Mouse (Mus musculus): ENCODE results near the gene Txnrd2. TPM values are rescaled to one million over a fixed set of nuclear protein-coding genes. Genes with fewer than 3 reads are reported as not detected.
A peak's percentile ranks its signal among the peaks of the same experiment; 100 is the strongest.

Txnrd2 gene
- polyA plus RNA-seq, 1 experiment from 2014 or later, result 23.3 TPM

DNA sequence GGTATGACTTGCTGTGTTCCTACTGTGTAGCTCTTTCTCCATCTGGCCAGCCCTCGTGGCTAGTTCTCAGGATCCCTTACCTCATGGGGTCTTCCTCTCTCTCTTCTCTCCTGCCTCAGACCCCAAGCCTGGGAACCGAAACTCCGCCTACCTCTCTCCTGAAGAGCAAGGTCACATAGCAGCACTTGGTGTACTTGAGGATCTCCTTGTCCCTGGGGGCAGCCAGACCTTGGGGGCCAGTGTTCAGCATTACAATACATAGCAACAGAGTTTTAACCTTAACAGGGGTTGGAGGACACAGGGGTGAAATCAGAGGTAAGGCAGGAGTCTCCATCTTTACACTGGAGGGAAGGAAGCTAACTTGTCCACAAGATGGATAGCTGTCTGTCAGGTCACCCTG, 39.2 kb upstream of the Txnrd2 start:
- Histone ChIP-seq H3K36me3 (replicated peaks) (no peaks in the 10 kb centered on the region), H3K4me2 (no peak overlapping the region), H3K9me3 (no peaks in the 10 kb centered on the region), H3K27me3 (no peaks in the 10 kb centered on the region), H3K9ac (no peak overlapping the region), H3K27ac (no peak overlapping the region), H3K4me1 (peaks cover 66% of the 10 kb centered on the region), H3K4me3 (replicated peaks) (no peak overlapping the region)
- ATAC-seq (ENCODE audit: low FRiP score), result no peak
- WGBS, result 58% methylated on average over 3 of the region's 3 CpGs

DNA sequence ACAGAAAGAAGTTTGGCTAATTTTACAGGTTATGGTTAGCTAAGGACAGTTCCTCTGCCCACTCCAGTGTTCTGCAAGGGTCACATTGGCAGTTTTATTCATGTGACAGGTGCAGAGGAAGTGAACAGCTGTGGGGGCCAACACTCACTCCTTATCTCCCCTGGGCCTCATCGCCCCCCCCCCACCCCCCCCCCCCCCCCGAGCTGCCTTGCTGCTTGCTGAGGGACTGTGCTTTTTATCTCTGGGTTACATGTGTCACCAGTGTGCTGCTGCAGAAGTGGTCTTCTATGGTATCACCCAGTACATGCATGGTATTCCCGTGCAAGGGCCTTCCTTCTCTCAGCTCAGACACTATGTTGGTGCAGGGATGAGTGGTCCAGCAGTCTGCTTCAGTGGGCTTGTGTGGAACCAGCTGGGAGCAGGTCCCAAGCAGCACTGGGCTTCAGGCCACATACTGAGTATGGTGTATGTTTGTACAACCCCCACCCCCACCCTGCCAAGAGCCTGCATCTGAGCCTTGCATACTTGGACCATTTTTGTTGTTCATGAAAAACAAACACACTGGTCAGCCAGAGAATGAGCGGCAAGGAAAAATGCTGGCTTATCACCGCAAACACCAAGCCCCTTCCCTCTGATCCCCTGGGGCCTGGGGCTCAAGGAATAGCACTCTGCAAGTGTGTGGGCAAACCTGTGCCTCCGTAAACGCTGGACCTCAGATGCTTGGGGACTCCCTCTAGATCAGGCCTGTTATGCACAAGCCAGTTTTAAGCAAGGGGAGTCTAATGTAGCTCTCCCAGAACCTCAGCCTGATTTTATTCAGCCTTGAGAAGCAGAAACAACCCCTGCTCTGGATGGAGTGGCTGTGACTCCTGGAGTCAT, 38.2 kb upstream of the Txnrd2 start:
- no peak overlapping the region for H3K4me3 ChIP-seq (replicated peaks)
- no peaks in the 10 kb centered on the region for H3K36me3 ChIP-seq (replicated peaks)
- no peak overlapping the region for H3K4me2 ChIP-seq
- no peaks in the 10 kb centered on the region for H3K9me3 ChIP-seq
- peak overlapping the region; percentile 36; the same call in 1 of the 2 replicates for H3K9ac ChIP-seq
- H3K4me1 ChIP-seq, result peaks cover 61% of the 10 kb centered on the region
- H3K27me3 ChIP-seq, result no peaks in the 10 kb centered on the region
- ATAC-seq (ENCODE audit: low FRiP score), result no peak
- peak overlapping the region; percentile 56; the same call in 1 of the 2 replicates for H3K27ac ChIP-seq
- 51% methylated on average over 5 of the region's 7 CpGs for WGBS

DNA sequence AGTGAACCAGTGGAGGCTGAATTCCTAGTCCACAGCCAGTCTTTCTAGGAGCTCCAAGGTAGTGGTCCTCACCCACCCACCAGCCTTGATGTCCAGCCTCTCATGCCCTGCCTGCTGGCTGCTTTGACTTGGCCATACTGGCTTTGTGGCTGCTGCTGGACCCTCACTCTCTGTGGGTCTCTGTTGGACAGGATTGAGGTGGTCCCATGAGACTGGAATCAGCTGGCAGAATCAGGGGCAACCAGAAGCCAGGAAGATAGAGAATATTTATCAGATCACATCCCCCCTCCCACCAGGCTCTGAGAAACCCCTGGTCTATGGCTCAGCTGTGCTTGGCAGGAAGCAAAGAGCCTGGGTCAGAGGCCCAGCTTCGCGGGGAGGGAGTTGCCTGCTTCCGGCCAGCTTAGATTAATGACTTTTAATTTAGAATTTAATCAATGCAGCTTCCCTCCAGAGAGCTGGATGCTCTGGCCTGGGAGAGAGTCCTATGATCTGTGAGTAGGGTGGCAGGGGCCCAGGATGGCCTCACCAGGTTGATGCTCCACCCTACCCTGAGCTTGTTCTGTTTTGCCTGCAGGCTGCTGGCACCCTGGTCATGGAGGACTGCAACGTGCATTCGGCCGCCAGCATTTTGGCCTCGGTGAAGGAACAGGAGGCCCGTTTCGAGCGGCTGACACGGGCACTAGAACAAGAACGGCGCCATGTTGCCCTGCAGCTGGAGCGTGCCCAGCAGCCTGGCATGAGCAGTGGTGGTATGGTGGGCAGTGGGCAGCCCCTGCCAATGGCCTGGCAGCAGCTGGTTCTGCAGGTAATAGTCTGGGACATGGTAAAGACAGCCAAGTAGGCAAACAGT, 37.4 kb upstream of the Txnrd2 start:
- H3K27me3 ChIP-seq, result no peaks in the 10 kb centered on the region
- peak overlapping the region; percentile 56 for H3K27ac ChIP-seq
- 91% methylated on average over 14 of the region's 14 CpGs for WGBS
- peaks cover 60% of the 10 kb centered on the region for H3K4me1 ChIP-seq
- no peaks in the 10 kb centered on the region for H3K9me3 ChIP-seq
- H3K36me3 ChIP-seq (replicated peaks), result no peaks in the 10 kb centered on the region
- no peak for ATAC-seq (ENCODE audit: low FRiP score)
- 0 out of 2 replicates have a peak overlapping the region, but pooled peaks have one; percentile 33 for H3K9ac ChIP-seq
- no peak overlapping the region for H3K4me2 ChIP-seq
- no peak overlapping the region for H3K4me3 ChIP-seq (replicated peaks)

DNA sequence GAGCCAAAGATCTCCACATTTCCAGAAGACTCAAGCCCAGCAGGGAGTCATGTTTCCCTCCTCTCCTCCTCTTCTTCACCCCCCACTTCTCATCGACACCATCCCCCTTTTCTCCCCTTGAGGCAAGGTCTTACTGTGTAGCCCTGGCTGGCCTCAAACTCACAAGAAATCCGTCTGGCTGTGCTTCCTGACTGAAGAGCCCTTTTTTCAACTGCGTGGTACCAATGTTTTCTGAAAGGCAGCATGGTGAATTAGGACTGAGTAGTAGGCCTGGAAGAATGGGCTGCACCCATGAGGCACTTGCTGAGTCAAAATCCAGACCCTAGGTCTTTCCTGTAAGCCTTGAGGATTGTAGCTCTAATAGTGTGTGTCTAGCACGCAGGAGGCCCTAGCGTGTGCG, 35.8 kb upstream of the Txnrd2 start:
- H3K27me3 ChIP-seq, result no peaks in the 10 kb centered on the region
- no peak for ATAC-seq (ENCODE audit: low FRiP score)
- no peaks in the 10 kb centered on the region for H3K9me3 ChIP-seq
- peaks cover 64% of the 10 kb centered on the region for H3K4me1 ChIP-seq
- no peak overlapping the region for H3K9ac ChIP-seq
- H3K36me3 ChIP-seq (replicated peaks), result no peaks in the 10 kb centered on the region
- WGBS, result 80% methylated on average over 6 of the region's 6 CpGs
- H3K4me3 ChIP-seq (replicated peaks), result no peak overlapping the region
- H3K4me2 ChIP-seq, result no peak overlapping the region
- H3K27ac ChIP-seq, result no peak overlapping the region

DNA sequence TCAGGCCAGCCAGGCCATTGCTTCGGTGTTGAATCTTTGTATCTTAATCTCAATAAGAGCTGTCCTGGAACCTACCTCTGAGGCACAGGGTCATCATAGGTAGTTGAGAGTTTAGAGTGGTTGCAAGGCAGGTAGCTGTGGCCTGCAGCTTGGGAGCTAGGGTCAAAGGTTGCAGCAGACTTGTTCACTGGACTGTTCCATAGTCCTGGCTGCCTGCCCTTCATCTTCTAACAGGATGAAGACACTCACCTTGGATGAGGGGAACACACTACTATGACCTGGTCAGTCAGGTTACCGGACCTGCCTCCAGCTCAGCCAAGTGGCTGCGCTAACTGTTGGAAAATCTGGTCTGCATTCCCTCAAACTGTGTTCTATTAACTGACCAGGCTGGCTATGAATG, 35.1 kb upstream of the Txnrd2 start:
- 91% methylated on average over 3 of the region's 3 CpGs for WGBS
- Histone ChIP-seq H3K27ac (no peak overlapping the region), H3K27me3 (no peaks in the 10 kb centered on the region), H3K9ac (no peak overlapping the region), H3K9me3 (no peaks in the 10 kb centered on the region), H3K4me2 (no peak overlapping the region), H3K36me3 (replicated peaks) (no peaks in the 10 kb centered on the region), H3K4me1 (peaks cover 71% of the 10 kb centered on the region), H3K4me3 (replicated peaks) (no peak overlapping the region)
- ATAC-seq (ENCODE audit: low FRiP score), result no peak

DNA sequence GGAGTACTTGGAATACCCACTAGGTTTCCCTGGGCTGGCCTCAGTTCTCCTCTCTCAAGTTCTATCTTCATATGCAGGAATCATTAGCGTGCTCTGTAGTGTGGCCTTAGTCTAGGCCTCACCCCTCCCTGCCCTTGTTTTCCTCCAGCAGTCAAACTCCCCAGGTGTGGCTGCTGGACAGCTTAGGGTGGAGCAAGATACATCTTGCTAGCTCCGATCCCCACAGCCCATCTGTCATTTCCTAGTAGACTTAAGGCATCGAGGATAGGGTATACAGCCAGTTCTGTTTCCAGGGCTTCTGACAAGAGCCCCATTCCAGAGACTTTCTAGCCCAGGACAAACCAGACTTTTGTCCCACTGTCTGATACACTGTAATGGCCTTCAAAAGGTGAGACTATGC, 34.5 kb upstream of the Txnrd2 start:
- no peak for ATAC-seq (ENCODE audit: low FRiP score)
- H3K9me3 ChIP-seq, result no peaks in the 10 kb centered on the region
- WGBS, result 90% methylated on average over 3 of the region's 3 CpGs
- no peak overlapping the region for H3K4me3 ChIP-seq (replicated peaks)
- H3K36me3 ChIP-seq (replicated peaks), result peaks cover 6% of the 10 kb centered on the region
- no peak overlapping the region for H3K4me2 ChIP-seq
- H3K27me3 ChIP-seq, result no peaks in the 10 kb centered on the region
- H3K9ac ChIP-seq, result no peak overlapping the region
- peaks cover 73% of the 10 kb centered on the region for H3K4me1 ChIP-seq
- H3K27ac ChIP-seq, result peak overlapping the region; percentile 91

DNA sequence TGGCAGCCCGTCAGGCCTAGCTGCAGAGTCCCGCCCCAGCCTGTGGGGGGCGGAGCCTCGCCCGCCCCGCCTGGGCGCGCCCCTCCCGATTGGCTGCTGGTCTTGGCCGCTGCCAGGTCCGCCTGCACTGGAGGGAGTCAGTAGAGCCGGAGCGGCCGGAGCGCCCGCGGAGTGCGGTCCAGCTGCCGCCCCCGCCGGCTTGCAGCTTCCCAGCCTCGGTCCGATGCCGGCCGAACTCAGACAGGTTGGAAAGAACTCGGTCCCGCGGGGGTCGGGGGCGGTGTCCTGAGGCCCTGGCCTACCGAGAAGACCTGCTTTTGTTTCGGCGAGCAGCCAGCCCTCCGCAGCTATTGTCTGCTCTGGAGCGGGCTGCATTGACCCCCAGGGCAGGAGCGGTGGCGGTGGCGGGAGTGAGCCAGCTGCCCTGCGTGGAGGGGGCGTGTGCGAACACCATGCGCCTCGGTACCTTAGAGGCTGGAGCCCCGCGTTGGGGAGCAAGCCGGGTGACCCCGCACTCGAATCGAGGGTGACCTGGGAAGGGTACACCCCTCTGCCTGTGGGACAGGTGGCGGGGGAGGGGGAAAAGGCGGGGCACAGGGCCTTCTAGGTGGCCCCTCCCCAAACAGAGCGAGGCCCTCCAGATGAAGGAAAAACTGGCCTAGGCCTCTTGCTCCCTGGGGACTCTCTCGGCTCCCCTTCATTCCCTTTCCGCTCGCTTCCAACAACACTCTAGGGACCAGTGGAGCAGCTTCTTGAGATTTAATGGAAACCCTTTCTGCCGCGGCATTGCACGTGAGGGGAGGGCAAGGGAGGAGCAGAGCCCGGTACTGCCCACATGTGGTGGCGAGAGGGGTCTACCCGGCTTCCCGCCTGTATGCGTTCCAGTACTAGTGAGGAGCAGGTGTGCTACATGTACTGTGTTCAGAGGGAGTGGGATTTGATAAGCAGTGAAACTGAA, 33.4 kb upstream of the Txnrd2 start:
- peak overlapping the region; percentile 88 for H3K9ac ChIP-seq
- H3K36me3 ChIP-seq (replicated peaks), result peaks cover 16% of the 10 kb centered on the region
- no peaks in the 10 kb centered on the region for H3K9me3 ChIP-seq
- WGBS, result under 1% methylated on average over 63 of the region's 63 CpGs
- peak overlapping the region; percentile 86 for H3K4me2 ChIP-seq
- no peaks in the 10 kb centered on the region for H3K27me3 ChIP-seq
- peak overlapping the region; percentile 91 for H3K27ac ChIP-seq
- H3K4me3 ChIP-seq (replicated peaks), result peak overlapping the region; percentile 79
- H3K4me1 ChIP-seq, result peaks cover 63% of the 10 kb centered on the region
- peak; percentile 88 for ATAC-seq (ENCODE audit: low FRiP score)

DNA sequence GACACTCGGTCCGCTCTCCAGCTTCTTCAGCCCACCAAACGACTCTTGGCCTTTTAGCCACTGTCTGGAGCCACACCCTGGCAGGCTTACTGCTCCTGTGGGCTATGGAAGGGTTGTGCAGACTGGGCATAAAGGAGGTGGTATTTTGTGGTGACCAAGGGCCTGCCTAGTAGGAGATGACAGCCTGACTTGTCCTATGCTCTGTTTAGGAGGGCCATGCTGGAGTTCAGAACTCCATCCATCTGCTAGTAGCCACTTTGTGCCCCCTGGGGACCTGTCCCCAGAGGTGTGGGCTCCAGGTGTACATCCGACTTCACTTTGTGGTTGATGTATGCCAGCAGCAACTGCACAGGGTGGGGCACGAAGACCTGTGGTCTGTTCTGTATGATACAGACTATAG, 32.6 kb upstream of the Txnrd2 start:
- peaks cover 60% of the 10 kb centered on the region for H3K4me1 ChIP-seq

DNA sequence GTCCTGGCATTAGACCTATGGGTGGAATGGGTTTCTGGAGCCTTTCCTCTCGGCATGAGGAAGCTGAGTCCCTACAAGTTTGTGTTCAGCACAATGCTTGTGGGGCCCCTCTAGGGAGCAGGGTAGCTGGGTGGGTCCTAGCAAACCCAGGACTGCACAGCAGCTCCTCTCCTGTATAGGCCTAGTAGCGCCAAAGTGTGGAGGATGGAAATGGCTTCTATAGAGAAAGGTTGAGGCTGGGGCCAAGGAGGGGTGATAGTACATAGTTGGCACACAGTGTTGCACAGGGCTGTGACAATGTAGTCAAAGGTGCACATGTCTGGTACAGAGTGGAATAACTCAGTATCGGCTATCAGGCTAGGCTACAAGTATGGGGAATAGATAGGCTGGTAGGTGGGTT, 32.1 kb upstream of the Txnrd2 start:
- no peak for ATAC-seq (ENCODE audit: low FRiP score)
- Histone ChIP-seq H3K4me3 (replicated peaks) (peak overlapping the region; percentile 79), H3K4me2 (peak overlapping the region; percentile 86), H3K4me1 (peaks cover 60% of the 10 kb centered on the region), H3K9me3 (no peaks in the 10 kb centered on the region), H3K27me3 (no peaks in the 10 kb centered on the region), H3K27ac (peak overlapping the region; percentile 91), H3K36me3 (replicated peaks) (peaks cover 29% of the 10 kb centered on the region), H3K9ac (peak overlapping the region; percentile 88)
- 62% methylated on average over 3 of the region's 3 CpGs for WGBS

More for the DNA sequence above, 32.6 kb upstream of the Txnrd2 start:
- Histone ChIP-seq H3K9me3 (no peaks in the 10 kb centered on the region), H3K4me3 (replicated peaks) (peak overlapping the region; percentile 79), H3K27ac (peak overlapping the region; percentile 91), H3K27me3 (no peaks in the 10 kb centered on the region), H3K4me2 (peak overlapping the region; percentile 86), H3K9ac (peak overlapping the region; percentile 88), H3K36me3 (replicated peaks) (peaks cover 24% of the 10 kb centered on the region)
- ATAC-seq (ENCODE audit: low FRiP score), result no peak
- 50% methylated on average over 5 of the region's 5 CpGs for WGBS

DNA sequence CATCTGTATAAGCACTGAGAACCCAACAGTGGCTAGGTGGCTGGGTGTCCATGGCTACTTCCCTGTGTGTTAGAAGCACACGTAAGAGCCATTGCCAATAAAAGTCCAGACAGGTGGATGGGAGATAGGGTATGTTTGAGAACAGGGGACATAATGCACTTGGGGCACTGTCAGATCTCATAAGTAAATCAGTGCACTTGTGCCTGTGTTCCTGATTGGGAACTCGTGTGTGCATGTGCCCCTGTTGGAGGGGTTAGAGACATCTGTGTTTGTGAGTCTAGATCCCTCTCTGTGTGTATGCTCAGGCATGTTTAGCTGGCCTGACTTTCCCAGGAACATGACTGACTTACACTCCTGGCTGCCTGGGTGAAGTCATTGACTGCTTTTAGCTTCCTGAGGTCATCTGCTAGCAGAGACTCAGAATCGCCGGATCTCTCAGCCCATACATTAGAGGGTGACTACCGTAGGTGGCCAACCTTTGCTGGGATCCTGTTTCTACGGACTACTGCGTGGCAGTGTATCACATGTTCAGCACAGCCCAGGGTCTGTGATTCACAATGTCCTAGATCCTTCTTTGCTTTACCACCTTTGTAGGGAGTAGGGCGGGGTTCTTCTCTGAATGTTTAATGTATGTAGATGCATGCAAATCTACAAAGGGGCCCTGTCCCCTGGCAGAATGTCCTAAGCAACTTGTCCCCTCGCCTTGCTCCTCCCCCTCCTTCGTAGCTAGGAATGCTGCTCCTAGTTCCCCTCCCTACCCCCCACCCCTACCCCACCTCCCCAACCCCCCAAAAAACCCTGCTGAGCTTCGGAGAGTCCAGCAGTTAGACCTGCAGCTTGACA, 31.2 kb upstream of the Txnrd2 start:
- 15% methylated on average over 11 of the region's 11 CpGs for WGBS
- H3K27me3 ChIP-seq, result no peaks in the 10 kb centered on the region
- peak overlapping the region; percentile 46 for H3K9ac ChIP-seq
- H3K4me2 ChIP-seq, result peak overlapping the region; percentile 86
- H3K9me3 ChIP-seq, result no peaks in the 10 kb centered on the region
- peak; percentile 17; the same call in 1 of the 2 replicates for ATAC-seq (ENCODE audit: low FRiP score)
- H3K4me1 ChIP-seq, result peaks cover 64% of the 10 kb centered on the region
- peaks cover 38% of the 10 kb centered on the region for H3K36me3 ChIP-seq (replicated peaks)
- H3K4me3 ChIP-seq (replicated peaks), result peak overlapping the region; percentile 24
- H3K27ac ChIP-seq, result peak overlapping the region; percentile 91

DNA sequence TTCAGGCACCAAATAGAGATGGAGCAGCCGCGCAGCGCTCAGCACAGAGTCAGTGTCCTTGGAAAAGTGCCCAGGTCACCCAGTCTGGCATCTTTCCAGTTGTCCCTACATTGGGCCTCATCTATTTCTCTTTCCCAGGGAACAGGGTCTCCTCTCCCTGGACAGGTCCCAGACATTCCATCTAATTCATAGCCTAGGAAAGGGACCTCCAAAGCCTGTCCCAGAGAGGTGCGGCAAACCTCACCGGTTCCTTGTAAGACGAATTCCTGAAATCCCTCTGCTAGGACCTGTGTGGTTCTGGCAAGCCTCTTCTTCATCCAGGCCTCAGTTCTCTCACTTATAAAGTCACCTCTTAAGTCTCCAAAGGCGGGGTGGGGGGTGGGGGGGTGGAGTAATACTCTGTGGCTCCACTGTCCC, 30.6 kb upstream of the Txnrd2 start:
- Histone ChIP-seq H3K4me1 (peaks cover 70% of the 10 kb centered on the region), H3K4me3 (replicated peaks) (peak overlapping the region; percentile 24), H3K9ac (peak overlapping the region; percentile 46), H3K4me2 (peak overlapping the region; percentile 86), H3K9me3 (no peaks in the 10 kb centered on the region), H3K27me3 (no peaks in the 10 kb centered on the region), H3K36me3 (replicated peaks) (peaks cover 43% of the 10 kb centered on the region), H3K27ac (peak overlapping the region; percentile 91)
- ATAC-seq (ENCODE audit: low FRiP score), result no peak
- WGBS, result 22% methylated on average over 6 of the region's 7 CpGs
